Mouse (Mus musculus) activated CD4-positive, CD25-positive, alpha-beta regulatory T cell (primary cell): Measurements from ENCODE around the gene Otol1. TPM values are rescaled to one million over a fixed set of nuclear protein-coding genes. Genes with fewer than 3 reads are reported as not detected.

Experiments used
- polyA plus RNA-seq, 2 experiments: library from polyadenylated mRNA; unstranded; fragments of 100-300 nt; shearing (Covaris generic); gene quantifications; one replicate each; pipeline ENCODE4 v1.2.1; 2017

The Otol1 gene
- polyA plus RNA-seq = not detected

DNA sequence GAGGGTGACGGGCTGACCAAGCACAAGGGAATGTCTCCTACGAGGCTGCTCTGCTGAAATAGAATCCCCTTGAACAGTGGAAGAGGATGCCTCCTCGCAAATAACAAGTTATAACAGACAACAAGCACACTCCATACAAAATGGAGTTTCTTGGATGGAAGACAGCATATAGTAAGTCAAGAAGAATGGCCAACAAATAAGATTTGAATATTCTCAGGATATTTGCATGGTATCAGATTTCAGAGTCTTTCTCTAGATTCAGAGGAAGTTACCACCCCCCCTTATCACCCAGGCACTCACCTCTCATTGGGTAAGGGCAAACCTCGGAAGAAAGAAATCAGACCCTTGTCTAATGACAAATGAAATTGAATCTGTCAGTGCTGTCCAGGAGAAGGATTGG lies at the start of gene Otol1:
Otol1 (plus strand) TSS at position 301 of the 400 bp plus-strand sequence.

Other genes with a start within 250 kb of the Otol1 start
- gene Sptssb, start 147.7 kb upstream of the Otol1 start, polyA plus RNA-seq = not detected